16 mouse cellular contexts compared by ENCODE assay signal in genomic region chr13:45658343-45658742, GRCm38 (mm10).
"Had no signal": no experiment of that assay in that cellular context is flagged by ENCODE, and none has a peak within 500 bp of the region (broad histone marks: within the 10 kb centered on the region; RNA-seq: fewer than 3 reads in every experiment).

No protein-coding gene starts in this region.

- H3K27me3 ChIP-seq: liver, embryonic 13.5 days; liver, embryonic 15.5 days; lung, embryonic 15.5 days; midbrain, embryonic 12.5 days; neural tube, embryonic 12.5 days; stomach, embryonic 15.5 days had no signal

- H3K9me3 ChIP-seq: liver, embryonic 13.5 days; liver, embryonic 15.5 days; lung, embryonic 15.5 days; midbrain, embryonic 10.5 days; midbrain, embryonic 12.5 days; neural tube, embryonic 12.5 days; stomach, embryonic 15.5 days had no signal

- H3K36me3 ChIP-seq: liver, embryonic 13.5 days; liver, embryonic 15.5 days; lung, embryonic 15.5 days; midbrain, embryonic 10.5 days; midbrain, embryonic 12.5 days; neural tube, embryonic 12.5 days; stomach, embryonic 15.5 days had no signal

- H3K27ac ChIP-seq: liver, embryonic 13.5 days; liver, embryonic 15.5 days; lung, embryonic 15.5 days; midbrain, embryonic 10.5 days; midbrain, embryonic 12.5 days; neural tube, embryonic 12.5 days; stomach, embryonic 15.5 days; stomach, postnatal 0 days had no signal

- H3K4me1 ChIP-seq: liver, embryonic 13.5 days; lung, embryonic 15.5 days; midbrain, embryonic 12.5 days; neural tube, embryonic 12.5 days; stomach, embryonic 15.5 days had no signal

- DNase-seq: liver; liver, embryonic 13.5 days; liver, postnatal 0 days; midbrain, embryonic 14.5 days; right cerebral cortex, postnatal 14 days; thymus, adult 2 months; thymus, postnatal 25 days; thymus, postnatal 4 days had no signal

- H3K4me3 ChIP-seq: liver, embryonic 13.5 days; liver, embryonic 15.5 days; lung, embryonic 15.5 days; midbrain, embryonic 10.5 days; midbrain, embryonic 12.5 days; neural tube, embryonic 12.5 days; stomach, embryonic 15.5 days had no signal

- H3K9ac ChIP-seq: liver, embryonic 13.5 days; liver, embryonic 15.5 days; liver, postnatal 0 days; lung, embryonic 15.5 days; midbrain, embryonic 12.5 days; neural tube, embryonic 12.5 days; stomach, embryonic 15.5 days had no signal

- H3K4me2 ChIP-seq: liver, embryonic 11.5 days; liver, embryonic 13.5 days; liver, embryonic 15.5 days; lung, embryonic 15.5 days; midbrain, embryonic 12.5 days; neural tube, embryonic 12.5 days; stomach, embryonic 15.5 days had no signal

- ATAC-seq: liver, postnatal 0 days had no signal
